Mouse (Mus musculus) heart, postnatal 14 days (tissue): ENCODE data around the gene Sfmbt2. TPM values are rescaled to one million over a fixed set of nuclear protein-coding genes. Genes with fewer than 3 reads are reported as not detected.

Experiments
- DNase-seq, 2 experiments: peaks; one replicate each; pipeline ENCODE4 v3.0.0; 2021 to 2022
- intact Hi-C: fragments of 180-260 bp; cut with DNase I; formaldehyde crosslinking; loops from one replicate; pipeline ENCODE4 v1.15.1; 2025
- microRNA-seq, 2 experiments: library from miRNA; unstranded; fragments of <30 nt; microRNA quantifications; one replicate each; pipeline ENCODE4 v1.2.0; 2021 to 2022
- total RNA-seq, 2 experiments: library from RNA; stranded (reverse); gene quantifications; 2 replicates each; pipeline ENCODE4 v1.2.3; 2021

Gene Sfmbt2
- total RNA-seq, 2 experiments from 2014 or later: 0.56 to 0.69 TPM

DNA sequence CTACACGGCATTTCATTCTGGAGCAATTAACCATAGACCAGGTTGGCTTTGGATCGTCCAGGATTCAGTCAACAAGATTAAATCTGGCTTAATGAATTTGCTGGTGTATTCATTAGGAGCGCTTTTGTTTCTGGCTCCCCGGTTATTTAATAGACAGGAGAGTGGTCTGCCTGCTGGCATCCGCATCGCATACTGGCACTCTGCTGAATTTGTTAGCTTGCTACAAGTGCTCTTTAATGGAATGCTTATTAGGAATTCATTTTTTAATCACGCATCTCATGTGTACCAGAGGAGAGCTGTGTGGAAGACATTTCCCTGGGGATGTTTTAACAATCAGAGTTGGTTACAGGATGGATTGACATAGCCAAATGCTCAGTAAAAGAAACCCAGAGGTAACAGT lies 155.3 kb downstream of the Sfmbt2 start:
- intact Hi-C loops: no loop called here
- DNase-seq: no peak

DNA sequence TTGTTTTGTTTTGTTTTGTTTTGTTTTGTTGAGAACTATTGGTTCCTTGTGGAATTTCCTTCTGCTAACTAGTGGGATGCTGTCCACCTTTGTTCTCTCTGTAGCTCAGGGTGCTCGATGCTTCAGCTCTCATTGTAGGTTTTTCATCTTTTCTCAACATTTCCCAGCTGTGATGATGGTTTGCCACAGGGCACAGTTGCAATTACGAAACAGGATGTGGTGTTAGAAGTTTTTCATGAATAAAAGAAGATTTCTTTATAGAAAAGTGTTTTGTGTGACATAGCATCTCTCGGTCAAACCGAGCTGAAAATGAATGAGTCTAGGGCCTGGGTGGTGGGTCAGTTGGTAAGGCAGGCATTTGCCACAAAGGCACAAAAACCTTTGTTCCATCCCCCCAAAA lies 171.5 kb downstream of the Sfmbt2 start:
- intact Hi-C loops: no loop called here

DNA sequence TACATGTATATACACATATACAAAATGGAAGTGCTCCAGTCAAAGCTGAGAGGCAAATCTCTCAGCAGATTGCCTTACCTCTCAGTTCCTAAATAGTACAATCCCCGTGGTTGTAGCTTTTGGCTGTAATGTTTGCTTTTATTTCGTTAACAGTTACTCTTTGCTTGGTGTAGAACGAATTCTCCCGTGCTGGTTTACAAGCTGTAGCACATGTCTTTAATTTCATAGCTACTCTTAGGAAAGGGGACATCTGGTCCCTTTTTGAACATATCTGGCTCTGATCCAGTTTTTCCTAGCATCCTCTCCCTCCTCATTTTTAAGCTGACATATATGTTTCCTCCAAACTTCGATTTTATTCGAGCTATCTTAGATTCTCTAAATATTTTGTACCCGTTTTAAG lies 172.1 kb downstream of the Sfmbt2 start:
- intact Hi-C loops: no loop called here
- DNase-seq: no peak

More for the DNA sequence above, 171.5 kb downstream of the Sfmbt2 start:
- DNase-seq: no peak

GRCm38 (mm10) chr2:10558816-10559215 lies 188.5 kb downstream of the Sfmbt2 start:
- DNase-seq: no peak
- intact Hi-C loops: no loop called here

GRCm38 (mm10) chr2:10565491-10565890 lies 195.2 kb downstream of the Sfmbt2 start:
- no peak for DNase-seq
- intact Hi-C loops: no loop called here

GRCm38 (mm10) chr2:10569392-10569791 lies 199.1 kb downstream of the Sfmbt2 start:
- no peak for DNase-seq
- intact Hi-C loops: no loop called here

DNA sequence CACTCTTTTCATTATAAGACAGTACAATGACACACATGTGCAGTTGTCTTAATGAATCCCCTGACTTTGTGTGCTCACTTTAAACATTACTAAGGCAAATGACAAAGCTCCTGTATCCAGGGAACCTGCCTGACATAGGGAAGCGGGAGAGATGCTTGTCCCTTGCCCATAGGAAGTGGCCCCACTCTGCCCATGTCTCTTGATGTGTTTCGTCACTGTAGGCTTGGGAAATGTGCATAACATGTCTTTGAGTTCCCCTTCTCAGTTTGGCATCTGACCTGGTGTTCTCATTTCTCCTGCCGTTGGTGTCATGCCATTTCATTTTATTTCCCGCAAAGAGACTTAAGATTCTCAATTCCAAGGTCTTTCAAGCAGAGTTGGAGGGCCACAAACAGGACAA lies 202.0 kb downstream of the Sfmbt2 start:
- DNase-seq: no peak
- intact Hi-C loops: no loop called here

- DNase-seq: no peak
- intact Hi-C loops: no loop called here
These were observed 205.8 kb downstream of the Sfmbt2 start for GRCm38 (mm10) chr2:10575962-10576740.

- intact Hi-C loops: no loop called here
These were observed 212.4 kb downstream of the Sfmbt2 start for GRCm38 (mm10) chr2:10582673-10583072.

GRCm38 (mm10) chr2:10583103-10583502 lies 212.8 kb downstream of the Sfmbt2 start:
- DNase-seq: no peak
- intact Hi-C loops: no loop called here

More at GRCm38 (mm10) chr2:10582673-10583072, 212.4 kb downstream of the Sfmbt2 start:
- DNase-seq: no peak

- DNase-seq: no peak
- intact Hi-C loops: no loop called here
These were observed 221.0 kb downstream of the Sfmbt2 start for GRCm38 (mm10) chr2:10591310-10591709.

DNA sequence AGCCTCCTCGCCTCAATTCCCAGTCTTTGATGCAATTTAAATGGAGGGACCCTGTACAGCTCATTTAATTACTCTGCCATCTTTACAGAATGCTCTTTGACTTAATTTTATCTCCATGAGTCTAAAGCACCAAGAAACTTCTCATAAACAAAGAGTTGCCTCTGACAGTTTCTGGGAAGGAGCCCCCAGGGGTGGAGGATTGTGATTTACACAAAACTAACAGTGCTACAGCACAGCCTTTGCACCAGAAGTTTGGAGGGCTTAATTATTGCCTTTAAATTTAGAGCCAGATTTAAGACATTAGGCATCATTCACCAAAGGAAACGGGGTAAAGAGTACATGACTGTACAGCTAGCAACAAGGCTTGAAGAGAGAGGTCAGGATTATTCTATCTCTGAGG lies 245.2 kb downstream of the Sfmbt2 start:
- intact Hi-C loops: no loop called here
- DNase-seq: no peak

Small RNA genes lying within 50 kb of the gene (microRNA-seq; reads per million reads assigned to microRNA genes)
- 0 reads per million in 2 experiments for gene Gm22051
- gene Gm22072: 0 to 0.12 reads per million in 2 experiments
- 0 reads per million in 2 experiments for gene Gm22091
- 0 reads per million in 2 experiments for gene Gm22166
- gene Gm22239: 0 reads per million in 2 experiments
- 0 reads per million in 2 experiments for gene Gm22626
- gene Gm22635: 0 reads per million in 2 experiments
- gene Gm22677: 0 reads per million in 2 experiments
- 0 reads per million in 2 experiments for gene Gm22678
- 0 reads per million in 2 experiments for gene Gm22775
- gene Gm22925: 0 to 0.27 reads per million in 2 experiments
- 0 reads per million in 2 experiments for gene Gm23108
- gene Gm23288: 0 reads per million in 2 experiments
- 0 reads per million in 2 experiments for gene Gm23542
- 0 reads per million in 2 experiments for gene Gm23569
- 0 reads per million in 2 experiments for gene Gm23571
- gene Gm23578: 0 reads per million in 2 experiments
- 0 reads per million in 2 experiments for gene Gm23651
- gene Gm23988: 0 reads per million in 2 experiments
- 0 reads per million in 2 experiments for gene Gm24028
- 0 reads per million in 2 experiments for gene Gm24167
- 0 reads per million in 2 experiments for gene Gm24315
- gene Gm24342: 0 reads per million in 2 experiments
- 0 reads per million in 2 experiments for gene Gm24488
- gene Gm24640: 0 reads per million in 2 experiments
- gene Gm24673: 0 reads per million in 2 experiments
- 0 reads per million in 2 experiments for gene Gm24761
- 0 reads per million in 2 experiments for gene Gm24806
- gene Gm25022: 0 reads per million in 2 experiments
- 0 reads per million in 2 experiments for gene Gm25158
- 0 to 0.12 reads per million in 2 experiments for gene Gm25263
- gene Gm25285: 0 reads per million in 2 experiments
- gene Gm25316: 0 reads per million in 2 experiments
- gene Gm25451: 0 reads per million in 2 experiments
- 0 reads per million in 2 experiments for gene Gm25673
- 0 reads per million in 2 experiments for gene Gm25680
- gene Gm25701: 0 reads per million in 2 experiments
- 0 reads per million in 2 experiments for gene Gm25753
- gene Gm25943: 0 reads per million in 2 experiments
- 0 reads per million in 2 experiments for gene Gm26060
- 0 reads per million in 2 experiments for gene Gm26073
- gene Gm26092: 0 reads per million in 2 experiments
- 0 reads per million in 2 experiments for gene Gm26156
- gene Gm26229: 0 reads per million in 2 experiments
- 0 reads per million in 2 experiments for gene Gm26398
- gene Gm26426: 0 reads per million in 2 experiments
- gene Gm26431: 0 reads per million in 2 experiments
- 0 reads per million in 2 experiments for gene Gm26491
- gene Mir297a-2: 0 to 0.12 reads per million in 2 experiments
- 0 reads per million in 2 experiments for gene Mir297a-3
- 0 reads per million in 2 experiments for gene Mir297a-4
- gene Mir297b: 0 reads per million in 2 experiments
- gene Mir297c: 0 reads per million in 2 experiments
- gene Mir466: 0 reads per million in 2 experiments
- gene Mir466b-1: 0 reads per million in 2 experiments
- 0 reads per million in 2 experiments for gene Mir466b-2
- 0 to 0.36 reads per million in 2 experiments for gene Mir466b-3
- 0 reads per million in 2 experiments for gene Mir466b-4
- gene Mir466b-5: 0 reads per million in 2 experiments
- 0 reads per million in 2 experiments for gene Mir466b-6
- 0 reads per million in 2 experiments for gene Mir466b-7
- gene Mir466b-8: 0 reads per million in 2 experiments
- gene Mir466c-1: 0 reads per million in 2 experiments
- 0 reads per million in 2 experiments for gene Mir466c-2
- gene Mir466d: 0 to 0.24 reads per million in 2 experiments
- gene Mir466e: 0 reads per million in 2 experiments
- 0 reads per million in 2 experiments for gene Mir466f-1
- gene Mir466f-2: 0 reads per million in 2 experiments
- gene Mir466f-3: 0 reads per million in 2 experiments
- 0 reads per million in 2 experiments for gene Mir466g
- gene Mir466h: 0 to 0.24 reads per million in 2 experiments
- 0 reads per million in 2 experiments for gene Mir466l
- 0 reads per million in 2 experiments for gene Mir466m
- gene Mir466n: 0 to 0.48 reads per million in 2 experiments
- gene Mir466o: 0 reads per million in 2 experiments
- 0 reads per million in 2 experiments for gene Mir466p
- gene Mir467a-1: 0 reads per million in 2 experiments
- gene Mir467a-10: 0 reads per million in 2 experiments
- gene Mir467a-2: 0 reads per million in 2 experiments
- gene Mir467a-3: 0 reads per million in 2 experiments
- 0 reads per million in 2 experiments for gene Mir467a-4
- 0 reads per million in 2 experiments for gene Mir467a-5
- gene Mir467a-6: 0 reads per million in 2 experiments
- gene Mir467a-7: 0 reads per million in 2 experiments
- gene Mir467a-8: 0 reads per million in 2 experiments
- gene Mir467a-9: 0 reads per million in 2 experiments
- 0 to 0.27 reads per million in 2 experiments for gene Mir467b
- gene Mir467c: 45.4 to 64.0 reads per million in 2 experiments
- 996 to 1,077 reads per million in 2 experiments for gene Mir467d
- gene Mir467e: 258 to 280 reads per million in 2 experiments
- 0 reads per million in 2 experiments for gene Mir669a-1
- gene Mir669a-10: 0 reads per million in 2 experiments
- gene Mir669a-11: 0 reads per million in 2 experiments
- 0 reads per million in 2 experiments for gene Mir669a-12
- gene Mir669a-2: 0 reads per million in 2 experiments
- gene Mir669a-3: 0 reads per million in 2 experiments
- 0 reads per million in 2 experiments for gene Mir669a-4
- 0 reads per million in 2 experiments for gene Mir669a-5
- 0 reads per million in 2 experiments for gene Mir669a-6
- 0 reads per million in 2 experiments for gene Mir669a-7
- gene Mir669a-8: 0 reads per million in 2 experiments
- gene Mir669a-9: 0 reads per million in 2 experiments
- 0 reads per million in 2 experiments for gene Mir669b
- 210 to 362 reads per million in 2 experiments for gene Mir669c
- 0 reads per million in 2 experiments for gene Mir669d
- gene Mir669d-2: 0 reads per million in 2 experiments
- gene Mir669e: 12.3 to 14.2 reads per million in 2 experiments
- gene Mir669f: 0 to 0.36 reads per million in 2 experiments
- 0 reads per million in 2 experiments for gene Mir669g
- 4.8 to 8.3 reads per million in 2 experiments for gene Mir669h
- gene Mir669i: 0 reads per million in 2 experiments
- gene Mir669j: 0 reads per million in 2 experiments
- gene Mir669k: 0 reads per million in 2 experiments
- 41.2 to 57.2 reads per million in 2 experiments for gene Mir669l
- 0 reads per million in 2 experiments for gene Mir669m-1
- gene Mir669m-2: 0 reads per million in 2 experiments
- gene Mir669o: 153 to 165 reads per million in 2 experiments
- gene Mir669p-1: 0 reads per million in 2 experiments
- gene Mir669p-2: 0 reads per million in 2 experiments

Other genes starting within 250 kb of the Sfmbt2 start
- gene Itih2, start 239.1 kb upstream of the Sfmbt2 start, total RNA-seq: under 1 TPM; 0.37 to 0.67 TPM
- gene Itih5, start 216.9 kb upstream of the Sfmbt2 start, total RNA-seq: 10 to 100 TPM; 18.7 to 20.0 TPM